Comparison of ENCODE assay signal across 8 mouse cellular contexts in genomic region chr9:37456481-37456910, GRCm38 (mm10). TPM values are rescaled to one million over a fixed set of nuclear protein-coding genes. Genes with fewer than 3 reads are reported as not detected.
DNase-seq lines count a peak whose midpoint lies in the region; ATAC-seq lines count a peak whose summit lies in the region.

No protein-coding gene starts in this region.

- DNase-seq in heart, postnatal 14 days: no peak
- DNase-seq in brain, adult 2 months (ENCODE audit: low read depth, low spot score): peak; percentile 81
- peak; percentile 80 for DNase-seq in forebrain, embryonic 10.5 days (ENCODE audit: extremely low spot score, low spot score)
- peak; percentile 57 to 60 for DNase-seq in kidney, postnatal 4 days
- no peak for DNase-seq in thymus, postnatal 0 days (ENCODE audit: low spot score)
- DNase-seq in spleen, adult 18-20 months: no peak

- intact Hi-C loops in heart, postnatal 14 days (cut with DNase I): no loop called here

- peak overlapping the region; percentile 71 for H3K4me2 ChIP-seq in heart, embryonic 15.5 days
- peak overlapping the region; percentile 57 for H3K4me2 ChIP-seq in midbrain, embryonic 13.5 days (replicated peaks)

- H3K36me3 ChIP-seq in heart, embryonic 15.5 days: no peaks in the 10 kb centered on the region
- H3K36me3 ChIP-seq in forebrain, embryonic 10.5 days (replicated peaks): no peaks in the 10 kb centered on the region
- no peaks in the 10 kb centered on the region for H3K36me3 ChIP-seq in midbrain, embryonic 13.5 days

- no peak overlapping the region for H3K27ac ChIP-seq in heart, embryonic 15.5 days
- H3K27ac ChIP-seq in forebrain, embryonic 10.5 days: peak overlapping the region; percentile 65
- H3K27ac ChIP-seq in midbrain, embryonic 13.5 days: peak overlapping the region; percentile 63

- H3K4me1 ChIP-seq in heart, embryonic 15.5 days (replicated peaks): peaks cover 22% of the 10 kb centered on the region
- peaks cover 95% of the 10 kb centered on the region for H3K4me1 ChIP-seq in forebrain, embryonic 10.5 days
- H3K4me1 ChIP-seq in midbrain, embryonic 13.5 days (replicated peaks): peaks cover 83% of the 10 kb centered on the region

- H3K27me3 ChIP-seq in heart, embryonic 15.5 days: peaks cover 97% of the 10 kb centered on the region
- peaks cover 99% of the 10 kb centered on the region for H3K27me3 ChIP-seq in forebrain, embryonic 10.5 days (ENCODE audit: poor library complexity, severe bottlenecking)
- peaks cover 73% of the 10 kb centered on the region for H3K27me3 ChIP-seq in midbrain, embryonic 13.5 days

- no peaks in the 10 kb centered on the region for H3K9me3 ChIP-seq in heart, embryonic 15.5 days (replicated peaks)
- H3K9me3 ChIP-seq in forebrain, embryonic 10.5 days: no peaks in the 10 kb centered on the region
- no peaks in the 10 kb centered on the region for H3K9me3 ChIP-seq in midbrain, embryonic 13.5 days

- H3K4me3 ChIP-seq in heart, embryonic 15.5 days: peak overlapping the region; percentile 44
- H3K4me3 ChIP-seq in forebrain, embryonic 10.5 days: peak overlapping the region; percentile 38
- peak overlapping the region; percentile 34 for H3K4me3 ChIP-seq in midbrain, embryonic 13.5 days (replicated peaks)

- H3K9ac ChIP-seq in heart, embryonic 15.5 days: peak overlapping the region; percentile 28; the same call in 1 of the 2 replicates
- peak overlapping the region; percentile 54; the same call in 1 of the 2 replicates for H3K9ac ChIP-seq in midbrain, embryonic 13.5 days (replicated peaks)

- whole genome bisulfite sequencing in heart, embryonic 15.5 days: 1% methylated on average over 19 of the region's 20 CpGs
- under 1% methylated on average over 20 of the region's 20 CpGs for WGBS in forebrain, embryonic 10.5 days
- WGBS in midbrain, embryonic 13.5 days: under 1% methylated on average over 20 of the region's 20 CpGs

- ATAC-seq in heart, embryonic 15.5 days (replicated peaks; ENCODE audit: insufficient number of reproducible peaks, insufficient read depth, low FRiP score, low read depth): no peak
- peak; percentile 78 for ATAC-seq in midbrain, embryonic 13.5 days

RNA-seq across cellular contexts. Expression of gene Robo3, which starts 23.4 kb away (rescaled TPM):
- 0.11 and 0.13 TPM in 2 replicates for polyA plus RNA-seq in heart, embryonic 15.5 days (2015; fragmentation: Nextera tagmentation; extraction: Ambion mirVana)
- total RNA-seq in heart, postnatal 14 days (2021): not detected
- polyA plus RNA-seq in forebrain, embryonic 10.5 days (2016; fragmentation: Nextera tagmentation; extraction: Ambion mirVana): 3.9 and 5.5 TPM in 2 replicates
- polyA plus RNA-seq in midbrain, embryonic 13.5 days (2015; fragmentation: Nextera tagmentation; extraction: Ambion mirVana): 20.5 and 22.4 TPM in 2 replicates
- polyA plus RNA-seq in thymus, postnatal 0 days (2015; fragmentation: Nextera tagmentation; extraction: Ambion mirVana): 0.14 and 0.23 TPM in 2 replicates

RNA-seq across cellular contexts. Expression of gene Msantd2, which starts 32.6 kb away (rescaled TPM):
- polyA plus RNA-seq in heart, embryonic 15.5 days (2015; fragmentation: Nextera tagmentation; extraction: Ambion mirVana): 9.5 and 14.8 TPM in 2 replicates
- 10 to 100 TPM; 10.5 to 11.3 TPM for total RNA-seq in heart, postnatal 14 days (2021)
- 34.4 and 35.4 TPM in 2 replicates for polyA plus RNA-seq in forebrain, embryonic 10.5 days (2016; fragmentation: Nextera tagmentation; extraction: Ambion mirVana)
- 36.5 and 39.5 TPM in 2 replicates for polyA plus RNA-seq in midbrain, embryonic 13.5 days (2015; fragmentation: Nextera tagmentation; extraction: Ambion mirVana)
- 15.5 and 16.7 TPM in 2 replicates for polyA plus RNA-seq in thymus, postnatal 0 days (2015; fragmentation: Nextera tagmentation; extraction: Ambion mirVana)

RNA-seq across cellular contexts. Expression of gene Robo4, which starts 54.8 kb away (rescaled TPM):
- polyA plus RNA-seq in heart, embryonic 15.5 days (2015; fragmentation: Nextera tagmentation; extraction: Ambion mirVana): 9.2 and 10.8 TPM in 2 replicates
- 10 to 100 TPM; 41.0 to 44.1 TPM for total RNA-seq in heart, postnatal 14 days (2021)
- polyA plus RNA-seq in forebrain, embryonic 10.5 days (2016; fragmentation: Nextera tagmentation; extraction: Ambion mirVana): 4.8 and 6.8 TPM in 2 replicates
- 4.0 and 4.9 TPM in 2 replicates for polyA plus RNA-seq in midbrain, embryonic 13.5 days (2015; fragmentation: Nextera tagmentation; extraction: Ambion mirVana)
- polyA plus RNA-seq in thymus, postnatal 0 days (2015; fragmentation: Nextera tagmentation; extraction: Ambion mirVana): 2.5 and 3.4 TPM in 2 replicates

Comparison
In these comparisons a context has a peak if more than half of its experiments do, and no peak if none do; other contexts are left out.
1. DNase-seq: peak in brain, adult 2 months (single experiment), forebrain, embryonic 10.5 days (single experiment) and kidney, postnatal 4 days (2 of 2); none in heart, postnatal 14 days (0 of 2), thymus, postnatal 0 days (single experiment) and spleen, adult 18-20 months (0 of 2).
2. Peak in every context shown above with its lines, with median percentiles within 50 percentile points of each other: H3K4me3 ChIP-seq.